Mouse (Mus musculus): ENCODE data around the gene Il22ra1.

Il22ra1 gene

GRCm38 (mm10) chr4:135730951-135731350 is 3.0 kb downstream of the Il22ra1 start:
- DNase-seq (ENCODE audit: extremely low read depth, insufficient read length, low spot score), result no peak

DNA sequence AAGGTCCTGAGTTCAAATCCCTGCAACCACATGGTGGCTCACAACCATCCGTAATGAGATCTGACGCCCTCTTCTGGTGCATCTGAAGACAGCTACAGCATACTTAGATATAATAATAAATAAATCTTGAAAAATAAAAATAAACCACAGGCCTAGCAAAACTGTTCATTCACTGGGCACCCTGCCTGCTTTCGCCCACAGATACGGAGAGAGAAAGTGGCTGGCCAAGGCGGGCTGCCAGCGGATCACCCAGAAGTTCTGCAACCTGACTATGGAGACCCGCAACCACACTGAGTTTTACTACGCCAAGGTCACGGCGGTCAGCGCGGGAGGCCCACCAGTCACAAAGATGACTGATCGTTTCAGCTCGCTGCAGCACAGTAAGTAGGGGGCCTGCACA is 5.9 kb downstream of the Il22ra1 start:
- no peak for DNase-seq (ENCODE audit: extremely low read depth, insufficient read length, low spot score)

DNA sequence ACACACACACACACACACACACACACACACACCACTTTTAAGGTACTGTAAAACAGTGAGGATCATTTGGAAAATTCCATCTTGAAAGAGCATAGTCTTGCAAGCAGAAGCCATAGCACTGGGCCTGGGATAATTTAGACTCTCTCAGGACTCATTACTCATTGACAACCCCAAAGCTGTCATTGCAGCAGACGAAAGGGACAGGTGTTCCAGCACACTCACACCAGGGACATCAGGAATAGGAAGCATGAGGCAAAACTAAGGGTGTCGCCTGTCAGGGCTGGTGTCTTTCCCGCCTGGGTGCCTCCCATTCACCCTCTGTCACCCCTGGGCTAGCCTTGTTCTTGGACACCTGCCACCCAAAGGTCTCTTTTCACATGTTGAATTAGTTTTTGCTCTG is 8.9 kb downstream of the Il22ra1 start:
- DNase-seq (ENCODE audit: extremely low read depth, insufficient read length, low spot score), result no peak

- DNase-seq (ENCODE audit: extremely low read depth, insufficient read length, low spot score), result no peak
These were observed 10.3 kb downstream of the Il22ra1 start for GRCm38 (mm10) chr4:135738237-135738636.

DNA sequence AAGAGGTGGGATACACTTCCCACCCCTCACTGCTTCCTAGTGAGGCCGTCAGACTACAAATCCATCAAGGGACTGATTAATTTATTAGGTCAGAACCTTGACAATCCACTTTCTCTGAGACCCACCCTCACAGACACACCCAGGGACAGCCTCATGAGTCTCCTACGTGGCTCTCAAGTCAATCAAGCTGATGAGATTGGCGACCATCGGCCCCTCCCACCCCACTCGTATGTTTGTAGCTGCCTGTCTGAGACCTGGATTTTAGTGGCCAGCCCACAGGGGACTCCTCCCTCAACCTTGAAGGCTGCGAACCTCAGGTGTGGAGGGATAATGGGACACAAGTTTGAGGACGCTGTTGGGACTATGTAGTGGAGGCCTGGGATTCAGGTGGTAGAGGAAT is 11.2 kb downstream of the Il22ra1 start:
- no peak for DNase-seq (ENCODE audit: extremely low read depth, insufficient read length, low spot score)

DNA sequence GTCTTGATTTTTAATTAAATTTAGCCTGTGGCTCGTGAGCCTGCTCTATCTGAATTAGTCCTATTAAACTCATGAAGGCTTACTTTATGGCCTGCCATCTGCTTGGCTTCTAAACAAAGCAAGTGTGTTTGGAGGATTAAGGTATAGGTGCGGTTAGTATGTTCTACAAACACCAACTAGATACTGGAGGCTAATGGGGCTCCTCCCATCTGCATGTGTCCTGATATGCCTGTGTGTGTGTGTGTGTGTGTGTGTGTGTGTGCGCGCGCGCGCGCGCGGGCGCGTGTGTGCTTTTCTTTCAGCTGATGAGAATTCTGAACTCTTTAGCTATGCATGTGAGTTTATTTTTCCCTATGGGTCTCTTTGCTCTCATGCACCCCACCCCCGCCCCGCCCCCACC is 11.7 kb downstream of the Il22ra1 start:
- DNase-seq (ENCODE audit: extremely low read depth, insufficient read length, low spot score), result no peak

- DNase-seq (ENCODE audit: extremely low read depth, insufficient read length, low spot score), result no peak
These were observed 15.5 kb downstream of the Il22ra1 start for GRCm38 (mm10) chr4:135743520-135743919.

DNA sequence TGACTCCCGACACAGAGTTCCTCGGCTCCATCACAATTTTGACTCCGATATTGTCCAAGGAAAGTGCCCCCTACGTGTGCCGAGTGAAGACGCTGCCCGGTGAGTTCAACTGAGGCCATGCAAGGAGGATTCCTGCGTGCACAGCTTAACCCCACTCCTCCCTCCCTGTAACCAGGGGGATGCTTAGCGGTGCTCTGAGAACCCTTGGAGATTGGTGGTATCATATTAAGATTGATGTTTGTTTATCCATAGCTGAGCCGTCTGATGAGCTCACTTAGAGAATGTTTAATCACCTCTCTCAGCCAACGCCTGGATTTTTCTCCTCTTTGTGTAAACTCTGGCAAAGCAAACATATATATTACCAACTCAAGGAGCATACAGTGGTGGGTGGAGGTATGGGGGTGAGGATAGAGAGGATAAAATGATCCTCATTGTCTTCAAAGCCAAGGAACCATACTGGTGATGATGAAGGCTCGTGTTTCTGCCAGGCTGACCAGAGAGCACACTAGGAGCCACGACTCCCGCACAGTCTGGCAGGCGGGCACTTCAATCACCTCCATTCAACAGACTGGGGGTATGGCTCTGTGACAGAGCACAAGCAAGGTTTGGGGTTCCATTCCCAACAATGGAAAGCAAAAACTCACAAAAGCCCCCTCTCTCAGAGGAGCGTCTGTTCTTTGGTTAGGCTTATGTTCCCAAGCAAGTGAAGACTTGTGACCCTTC is 16.9 kb downstream of the Il22ra1 start:
- DNase-seq (ENCODE audit: extremely low read depth, insufficient read length, low spot score), result no peak

GRCm38 (mm10) chr4:135745613-135746012 is 17.6 kb downstream of the Il22ra1 start:
- no peak for DNase-seq (ENCODE audit: extremely low read depth, insufficient read length, low spot score)

DNA sequence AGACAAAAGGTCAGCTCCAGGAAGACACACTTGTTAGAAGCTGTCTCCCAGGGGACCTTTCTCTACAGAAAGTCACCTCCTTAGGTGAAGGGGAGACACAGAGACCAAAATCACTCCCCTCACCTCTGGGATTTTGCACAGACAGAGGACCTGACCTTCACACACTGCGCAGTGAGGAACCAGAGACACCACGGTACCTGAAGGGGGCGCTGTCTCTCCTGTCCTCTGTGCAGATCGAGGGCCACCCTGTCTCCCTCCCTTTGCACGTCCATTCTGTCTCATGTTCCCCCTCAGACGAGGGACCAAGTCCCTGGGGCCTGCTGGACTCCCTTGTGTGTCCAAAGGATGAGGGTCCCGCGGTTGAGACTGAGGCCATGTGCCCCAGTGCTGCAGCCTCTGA is 22.9 kb downstream of the Il22ra1 start:
- DNase-seq (ENCODE audit: extremely low read depth, insufficient read length, low spot score), result no peak

GRCm38 (mm10) chr4:135752106-135752778 is 24.3 kb downstream of the Il22ra1 start:
- DNase-seq (ENCODE audit: extremely low read depth, insufficient read length, low spot score), result no peak

- DNase-seq (ENCODE audit: extremely low read depth, insufficient read length, low spot score), result no peak
These were observed 24.8 kb downstream of the Il22ra1 start for GRCm38 (mm10) chr4:135752779-135753164.

- no peak for DNase-seq (ENCODE audit: extremely low read depth, insufficient read length, low spot score)
These were observed 30.4 kb downstream of the Il22ra1 start for GRCm38 (mm10) chr4:135758331-135758730.

- no peak for DNase-seq (ENCODE audit: extremely low read depth, insufficient read length, low spot score)
These were observed 30.9 kb downstream of the Il22ra1 start for GRCm38 (mm10) chr4:135758825-135759224.

- no peak for DNase-seq (ENCODE audit: extremely low read depth, insufficient read length, low spot score)
These were observed 31.5 kb downstream of the Il22ra1 start, which contains the start of gene Myom3 for GRCm38 (mm10) chr4:135759356-135759976. Gene Myom3 (plus strand): TSS chr4:135759715.

DNA sequence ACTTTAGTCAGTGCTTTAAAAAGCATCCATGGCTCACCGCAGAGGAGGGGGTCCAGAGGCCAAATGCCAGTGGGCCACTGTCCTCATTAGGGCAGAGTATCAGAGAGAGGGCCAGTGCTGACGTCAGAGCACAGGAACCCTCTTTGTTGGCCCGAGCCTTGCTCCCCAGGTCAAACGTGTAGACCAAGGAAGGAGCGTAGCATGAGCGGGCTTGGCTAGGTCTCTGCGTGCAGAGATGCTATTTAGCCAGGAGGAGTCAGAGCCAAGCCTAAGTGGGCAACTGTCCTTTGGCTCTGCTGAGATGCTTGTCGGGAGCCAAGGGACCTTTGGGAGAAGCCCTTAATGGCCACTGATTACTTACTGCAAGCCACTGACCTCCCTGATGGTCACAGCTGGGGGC is 33.1 kb downstream of the Il22ra1 start:
- DNase-seq (ENCODE audit: extremely low read depth, insufficient read length, low spot score), result no peak

DNA sequence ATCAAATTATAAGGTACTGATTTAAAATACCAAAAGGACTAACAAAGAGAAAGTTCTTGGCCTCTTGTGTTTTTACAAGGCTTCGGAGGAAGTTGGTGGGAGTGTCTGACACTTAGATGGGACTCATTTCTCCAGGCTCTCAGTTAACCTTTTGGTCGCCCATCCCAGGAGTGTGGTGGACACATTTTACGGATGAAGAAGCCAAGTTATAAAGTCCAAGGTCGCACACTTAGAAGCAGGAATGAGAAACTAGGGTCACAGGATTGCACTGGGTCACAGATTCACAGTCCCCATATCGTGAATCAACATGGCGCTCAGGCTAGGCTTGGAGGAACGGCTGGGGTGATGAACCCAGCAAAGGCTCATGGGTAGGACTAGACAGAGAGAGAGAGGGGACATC is 33.6 kb downstream of the Il22ra1 start:
- DNase-seq (ENCODE audit: extremely low read depth, insufficient read length, low spot score), result no peak

DNA sequence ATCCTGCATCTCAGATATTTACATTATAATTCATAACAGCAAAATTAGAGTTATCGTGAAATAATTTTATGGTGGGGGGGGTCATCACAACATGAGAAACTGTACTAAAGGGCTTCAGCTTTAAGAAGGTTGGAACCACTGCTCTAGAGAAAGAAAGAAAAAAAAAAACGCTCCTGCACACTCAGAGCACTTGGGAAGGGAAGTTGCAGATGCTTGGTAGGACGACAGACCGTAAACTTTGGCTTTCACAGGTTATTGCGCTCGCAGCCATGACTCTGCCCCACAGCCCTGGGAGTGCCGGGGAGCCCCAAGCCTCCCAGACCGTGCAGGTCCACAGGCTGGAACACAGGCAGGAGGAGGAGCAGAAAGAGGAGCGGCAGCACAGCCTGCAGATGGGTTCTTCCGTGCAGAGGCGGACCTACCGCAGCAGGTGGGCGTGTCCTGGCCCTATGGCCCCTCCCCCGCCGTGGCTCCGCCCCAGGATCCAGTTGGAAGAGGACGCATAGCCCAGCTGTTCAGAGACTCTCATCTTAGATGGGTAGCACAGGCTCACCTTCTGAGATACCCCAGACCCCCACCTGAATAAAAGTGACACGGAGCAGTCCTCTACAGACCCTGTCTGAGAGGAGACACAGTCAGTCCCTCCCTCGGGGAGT is 34.4 kb downstream of the Il22ra1 start:
- peak; percentile 26 for DNase-seq (ENCODE audit: extremely low read depth, insufficient read length, low spot score)

DNA sequence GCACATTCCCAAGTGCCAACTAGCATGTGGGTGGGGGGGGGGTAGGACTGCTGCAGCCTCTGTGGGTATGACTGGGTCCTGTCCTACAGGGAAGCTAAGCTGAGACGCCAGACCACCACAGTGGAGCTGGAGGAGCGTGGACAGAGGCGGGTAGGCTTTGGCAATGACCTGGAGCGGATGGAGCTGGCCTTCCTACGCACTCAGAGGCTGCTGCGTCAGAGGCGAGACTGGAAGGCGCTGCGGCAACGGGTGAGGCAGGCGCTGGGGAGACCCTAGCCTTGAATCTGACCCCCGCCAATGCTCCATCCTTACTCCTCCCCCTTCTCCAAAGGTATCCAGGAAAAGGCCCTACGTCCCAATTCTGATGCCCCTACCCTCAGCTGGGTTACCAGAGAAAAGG is 36.7 kb downstream of the Il22ra1 start:
- DNase-seq (ENCODE audit: extremely low read depth, insufficient read length, low spot score), result no peak

DNA sequence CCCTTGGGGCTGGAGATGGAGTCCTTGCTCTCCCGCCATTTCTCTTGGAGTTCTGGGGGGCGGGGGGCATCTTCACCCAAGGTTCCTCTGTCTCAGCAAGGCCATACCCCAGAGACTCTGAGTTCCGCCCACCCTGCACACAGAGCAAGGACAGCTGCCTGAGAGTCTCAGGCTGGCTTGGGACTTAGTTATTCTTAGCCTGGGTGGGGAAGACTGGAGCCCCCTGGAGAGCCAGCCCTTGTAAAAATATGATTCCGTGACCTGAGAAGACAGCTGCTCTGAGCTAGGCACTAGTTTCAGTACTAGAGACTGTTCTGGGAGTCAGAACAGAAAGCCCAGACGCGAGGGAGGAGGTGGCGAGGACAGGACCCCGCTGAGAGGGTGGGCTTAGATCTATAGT is 37.7 kb downstream of the Il22ra1 start:
- no peak for DNase-seq (ENCODE audit: extremely low read depth, insufficient read length, low spot score)

DNA sequence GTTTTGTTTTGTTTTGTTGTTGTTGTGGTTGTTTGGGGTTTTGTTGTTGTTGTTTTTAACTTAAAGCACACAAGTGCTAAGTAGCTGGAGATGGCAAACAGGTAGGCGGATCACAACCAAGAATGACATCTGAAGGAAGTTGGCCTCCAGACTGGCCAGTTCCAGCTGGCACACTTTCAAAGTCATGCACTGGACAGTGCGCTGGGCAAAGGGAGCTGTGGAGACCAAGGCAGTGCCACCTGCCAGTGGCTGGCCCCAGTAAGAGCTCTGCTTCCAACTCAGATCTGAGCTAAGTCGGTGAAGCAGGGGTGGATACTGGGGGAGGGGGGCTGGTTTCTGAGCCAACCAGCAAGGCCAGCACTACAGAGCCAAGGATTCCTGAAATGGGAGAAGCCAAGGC is 39.0 kb downstream of the Il22ra1 start:
- no peak for DNase-seq (ENCODE audit: extremely low read depth, insufficient read length, low spot score)
